ENCODE assay signal across 8 mouse cellular contexts in the genomic region with DNA sequence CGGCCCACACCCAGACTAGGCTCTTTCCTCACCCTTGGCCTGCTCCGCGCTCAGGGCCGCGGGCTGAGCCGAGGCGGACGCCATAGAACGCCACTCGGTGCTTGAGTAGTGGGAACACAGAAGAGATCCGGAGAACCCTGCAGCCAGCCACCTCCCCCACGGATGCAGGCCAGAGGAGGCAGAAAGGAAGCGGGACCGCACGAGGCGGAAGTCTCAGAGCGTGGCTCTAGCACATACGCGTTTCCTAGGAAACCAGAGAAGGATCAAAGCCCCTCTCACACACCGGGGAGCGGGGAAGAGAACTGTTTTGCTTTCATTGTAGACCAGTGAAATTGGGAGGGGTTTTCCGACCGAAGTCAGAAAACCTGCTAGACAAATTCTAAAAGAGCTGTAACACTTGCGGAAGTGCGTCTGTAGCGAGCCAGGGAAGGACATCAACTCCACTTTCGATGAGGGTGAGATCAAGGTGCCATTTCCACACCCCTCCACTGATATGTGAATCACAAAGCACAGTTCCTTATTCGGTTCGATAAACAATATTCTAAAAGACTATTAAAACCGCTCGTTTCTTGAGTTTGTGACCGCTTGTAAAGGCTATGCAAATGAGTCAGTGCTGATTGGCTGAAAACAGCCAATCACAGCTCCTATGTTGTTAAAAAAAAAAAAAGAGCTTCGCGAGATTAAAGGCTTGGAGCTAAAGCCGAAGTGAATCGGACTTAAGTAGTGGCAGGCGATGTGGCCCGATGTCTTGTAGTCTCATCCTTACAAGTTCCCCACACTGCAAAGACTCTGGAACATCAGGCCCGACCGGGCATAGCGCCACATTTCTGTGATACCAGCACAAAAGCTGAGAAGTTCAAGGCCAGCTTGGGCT. TPM values are rescaled to one million over a fixed set of nuclear protein-coding genes. Genes with fewer than 3 reads are reported as not detected.
A peak's percentile ranks its signal among the peaks of the same experiment; 100 is the strongest.
DNase-seq lines count a peak whose midpoint lies in the region; ATAC-seq lines count a peak whose summit lies in the region.

Gene Grcc10 (minus strand): TSS at position 487 of the 874 bp plus-strand sequence.

- no peaks in the 10 kb centered on the region for H3K27me3 ChIP-seq in heart, embryonic 14.5 days (ENCODE audit: control insufficient read depth, insufficient read depth, low read length)
- H3K27me3 ChIP-seq in liver, embryonic 13.5 days: no peaks in the 10 kb centered on the region
- no peaks in the 10 kb centered on the region for H3K27me3 ChIP-seq in stomach, embryonic 16.5 days (ENCODE audit: control insufficient read depth, insufficient read depth, low read length)

- ATAC-seq in heart, embryonic 14.5 days (ENCODE audit: insufficient number of reproducible peaks, insufficient read depth, low FRiP score, low read depth): peak; percentile 68
- ATAC-seq in liver, embryonic 13.5 days (ENCODE audit: low read depth): peak; percentile 82
- peak; percentile 79 for ATAC-seq in stomach, embryonic 16.5 days (ENCODE audit: insufficient read depth, low FRiP score)

- DNase-seq in CD8-positive naive resting alpha-beta T cell, adult 2 months (ENCODE audit: low read depth in 2 of 2, low spot score in 2 of 2): peak; percentile 88 to 93
- peak; percentile 72 for DNase-seq in c-Kit-negative CD71-positive TER-119-positive erythroid progenitor cells, embryonic 14.5 days (ENCODE audit: low read depth, low spot score)
- DNase-seq in fibroblast of lung, adult 2 months (ENCODE audit: low read depth): peak; percentile 82
- DNase-seq in kidney, postnatal 14 days: peak; percentile 91
- peak; percentile 85 for DNase-seq in liver, embryonic 13.5 days
- peak; percentile 96 for DNase-seq in neural tube, embryonic 10.5 days (ENCODE audit: extremely low spot score, low spot score)

- under 1% methylated on average over 41 of the region's 41 CpGs for WGBS in heart, embryonic 14.5 days
- WGBS in liver, embryonic 13.5 days (ENCODE audit: insufficient replicate concordance): under 1% methylated on average over 41 of the region's 41 CpGs
- WGBS in stomach, embryonic 16.5 days: under 1% methylated on average over 41 of the region's 41 CpGs

- peaks cover 33% of the 10 kb centered on the region for H3K36me3 ChIP-seq in heart, embryonic 14.5 days (ENCODE audit: control insufficient read depth, insufficient read depth, low read length)
- peaks cover 6% of the 10 kb centered on the region for H3K36me3 ChIP-seq in liver, embryonic 13.5 days
- H3K36me3 ChIP-seq in stomach, embryonic 16.5 days (ENCODE audit: control insufficient read depth, insufficient read depth, low read length): peaks cover 8% of the 10 kb centered on the region

- peak within 1 kb of the TSS; percentile 58 to 66 for H3K4me3 ChIP-seq in heart, embryonic 14.5 days (ENCODE audit: control insufficient read depth in 1 of 2, insufficient read depth in 1 of 2, low read depth in 1 of 2, low read length in 2 of 2)
- H3K4me3 ChIP-seq in liver, embryonic 13.5 days (replicated peaks): peak within 1 kb of the TSS; percentile 67
- peak within 1 kb of the TSS; percentile 68 for H3K4me3 ChIP-seq in stomach, embryonic 16.5 days (replicated peaks; ENCODE audit: low read length)

- peak within 1 kb of the TSS; percentile 88 for H3K4me2 ChIP-seq in heart, embryonic 14.5 days (ENCODE audit: low read length)
- H3K4me2 ChIP-seq in liver, embryonic 13.5 days: peak within 1 kb of the TSS; percentile 97
- H3K4me2 ChIP-seq in stomach, embryonic 16.5 days (ENCODE audit: low read depth, low read length): peak within 1 kb of the TSS; percentile 88

- peaks cover 9 to 32% of the 10 kb centered on the region in 2 experiments for H3K4me1 ChIP-seq in heart, embryonic 14.5 days (ENCODE audit: control insufficient read depth in 2 of 2, insufficient read depth in 2 of 2, low read length in 2 of 2)
- peaks cover 56% of the 10 kb centered on the region for H3K4me1 ChIP-seq in liver, embryonic 13.5 days (replicated peaks)
- peaks cover 32% of the 10 kb centered on the region for H3K4me1 ChIP-seq in stomach, embryonic 16.5 days (ENCODE audit: control insufficient read depth, insufficient read depth, low read length)

- H3K27ac ChIP-seq in heart, embryonic 14.5 days (replicated peaks in 1 of 2; ENCODE audit: control insufficient read depth in 1 of 2, insufficient read depth in 1 of 2, low read depth in 2 of 2, low read length in 2 of 2): peak within 1 kb of the TSS; percentile 95 to 99
- H3K27ac ChIP-seq in liver, embryonic 13.5 days: peak within 1 kb of the TSS; percentile 98
- peak within 1 kb of the TSS; percentile 100 for H3K27ac ChIP-seq in stomach, embryonic 16.5 days (ENCODE audit: low read length)

- H3K9me3 ChIP-seq in heart, embryonic 14.5 days (ENCODE audit: control insufficient read depth, low read length): no peaks in the 10 kb centered on the region
- no peaks in the 10 kb centered on the region for H3K9me3 ChIP-seq in liver, embryonic 13.5 days (replicated peaks)
- no peaks in the 10 kb centered on the region for H3K9me3 ChIP-seq in stomach, embryonic 16.5 days (replicated peaks; ENCODE audit: control insufficient read depth, low read length)

- peak within 1 kb of the TSS; percentile 91 for H3K9ac ChIP-seq in heart, embryonic 14.5 days (ENCODE audit: low read length)
- H3K9ac ChIP-seq in liver, embryonic 13.5 days: peak within 1 kb of the TSS; percentile 85
- H3K9ac ChIP-seq in stomach, embryonic 16.5 days (ENCODE audit: low read length): peak within 1 kb of the TSS; percentile 90

RNA-seq across cellular contexts. Expression of gene Grcc10, which starts in this region (rescaled TPM):
- 449 and 503 TPM in 2 replicates for polyA plus RNA-seq in heart, embryonic 14.5 days (2014; fragmentation: Nextera tagmentation; extraction: Ambion mirVana)
- polyA plus RNA-seq in liver, embryonic 13.5 days (2015; fragmentation: Nextera tagmentation; extraction: Ambion mirVana): 77.7 and 80.2 TPM in 2 replicates
- 352 and 357 TPM in 2 replicates for polyA plus RNA-seq in stomach, embryonic 16.5 days (2015; fragmentation: Nextera tagmentation; extraction: Ambion mirVana)

Comparison
In these comparisons a context has a peak if more than half of its experiments do, and no peak if none do; other contexts are left out.
1. Peak in every context shown above with its lines: DNase-seq, ATAC-seq, H3K4me3 ChIP-seq and H3K27ac ChIP-seq.